Mouse (Mus musculus): Measurements from ENCODE around the gene Son. TPM values are rescaled to one million over a fixed set of nuclear protein-coding genes. Genes with fewer than 3 reads are reported as not detected.

The Son gene
- polyA plus RNA-seq, 1 experiment from 2014 or later: 149 TPM

- ATAC-seq (ENCODE audit: insufficient read depth) (no peak), DNase-seq (no peak)
- H3K4me2 ChIP-seq: no peak overlapping the region
- no peaks in the 10 kb centered on the region for H3K9me3 ChIP-seq (ENCODE audit: low read depth, low read length)
- H3K36me3 ChIP-seq (ENCODE audit: insufficient read depth): peaks cover 43% of the 10 kb centered on the region
- no peak overlapping the region for H3K27ac ChIP-seq (ENCODE audit: low read depth)
- H3K4me1 ChIP-seq (ENCODE audit: insufficient read depth): no peaks in the 10 kb centered on the region; the same call in 1 of the 2 replicates
- 74% methylated on average over 5 of the region's 5 CpGs for WGBS
- H3K4me3 ChIP-seq (ENCODE audit: low read depth, low read length): no peak overlapping the region
- no peak for TF ChIP-seq CTCF (IDR thresholded peaks at IDR 0.05; ENCODE audit: low read depth)
- H3K9ac ChIP-seq: no peak overlapping the region
- H3K27me3 ChIP-seq (ENCODE audit: insufficient read depth, low read length): no peaks in the 10 kb centered on the region
These were observed 39.1 kb downstream of the Son start for GRCm38 (mm10) chr16:91686369-91686768.

GRCm38 (mm10) chr16:91688023-91688618 is 40.8 kb downstream of the Son start:
- Histone ChIP-seq H3K9me3 (ENCODE audit: low read depth, low read length) (no peaks in the 10 kb centered on the region), H3K9ac (peak overlapping the region; percentile 85), H3K27ac (ENCODE audit: low read depth) (peak overlapping the region; percentile 74; the same call in 1 of the 2 replicates), H3K27me3 (ENCODE audit: insufficient read depth, low read length) (no peaks in the 10 kb centered on the region), H3K36me3 (ENCODE audit: insufficient read depth) (peaks cover 26% of the 10 kb centered on the region), H3K4me2 (peak overlapping the region; percentile 81), H3K4me3 (ENCODE audit: low read depth, low read length) (peak overlapping the region; percentile 89), H3K4me1 (ENCODE audit: insufficient read depth) (no peaks in the 10 kb centered on the region; the same call in 1 of the 2 replicates)
- ATAC-seq (ENCODE audit: insufficient read depth) (peak; percentile 74), DNase-seq (no peak)
- 1% methylated on average over 45 of the region's 51 CpGs for WGBS
- no peak for TF ChIP-seq CTCF (IDR thresholded peaks at IDR 0.05; ENCODE audit: low read depth)

GRCm38 (mm10) chr16:91688619-91689334 is 41.5 kb downstream of the Son start, which contains the start of gene Donson:
Gene Donson (minus strand): TSS chr16:91688770.
- Histone ChIP-seq H3K27ac (ENCODE audit: low read depth) (peak within 1 kb of the TSS; percentile 74), H3K4me2 (peak within 1 kb of the TSS; percentile 81), H3K27me3 (ENCODE audit: insufficient read depth, low read length) (no peaks in the 10 kb centered on the region), H3K36me3 (ENCODE audit: insufficient read depth) (peaks cover 23% of the 10 kb centered on the region), H3K9ac (peak within 1 kb of the TSS; percentile 85), H3K4me3 (ENCODE audit: low read depth, low read length) (peak within 1 kb of the TSS; percentile 89), H3K9me3 (ENCODE audit: low read depth, low read length) (no peaks in the 10 kb centered on the region), H3K4me1 (ENCODE audit: insufficient read depth) (no peaks in the 10 kb centered on the region; the same call in 1 of the 2 replicates)
- DNase-seq: peak; percentile 97
- no peak for TF ChIP-seq CTCF (IDR thresholded peaks at IDR 0.05; ENCODE audit: low read depth)
- ATAC-seq (ENCODE audit: insufficient read depth): peak; percentile 99
- under 1% methylated on average over 71 of the region's 71 CpGs for WGBS

- H3K9me3 ChIP-seq (ENCODE audit: low read depth, low read length): no peaks in the 10 kb centered on the region
- no peak for ATAC-seq (ENCODE audit: insufficient read depth)
- H3K9ac ChIP-seq: 0 out of 2 replicates have a peak overlapping the region, but pooled peaks have one; percentile 17
- H3K4me2 ChIP-seq: peak overlapping the region; percentile 81
- peak overlapping the region; percentile 89; the same call in 1 of the 2 replicates for H3K4me3 ChIP-seq (ENCODE audit: low read depth, low read length)
- WGBS: 36% methylated on average over 7 of the region's 7 CpGs
- no peaks in the 10 kb centered on the region; the same call in 1 of the 2 replicates for H3K4me1 ChIP-seq (ENCODE audit: insufficient read depth)
- no peak overlapping the region for H3K27ac ChIP-seq (ENCODE audit: low read depth)
- DNase-seq: no peak
- H3K36me3 ChIP-seq (ENCODE audit: insufficient read depth): peaks cover 16% of the 10 kb centered on the region; the same call in 1 of the 2 replicates
- no peaks in the 10 kb centered on the region for H3K27me3 ChIP-seq (ENCODE audit: insufficient read depth, low read length)
- TF ChIP-seq CTCF (IDR thresholded peaks at IDR 0.05; ENCODE audit: low read depth): no peak
These were observed 42.5 kb downstream of the Son start for GRCm38 (mm10) chr16:91689791-91690190.

- TF ChIP-seq CTCF (IDR thresholded peaks at IDR 0.05; ENCODE audit: low read depth): peak; percentile 93
- DNase-seq (peak; percentile 93), ATAC-seq (ENCODE audit: insufficient read depth) (peak; percentile 91)
- Histone ChIP-seq H3K9ac (no peak overlapping the region), H3K27me3 (ENCODE audit: insufficient read depth, low read length) (no peaks in the 10 kb centered on the region), H3K4me2 (no peak overlapping the region), H3K9me3 (ENCODE audit: low read depth, low read length) (no peaks in the 10 kb centered on the region), H3K27ac (ENCODE audit: low read depth) (no peak overlapping the region), H3K4me1 (ENCODE audit: insufficient read depth) (no peaks in the 10 kb centered on the region), H3K4me3 (ENCODE audit: low read depth, low read length) (no peak overlapping the region), H3K36me3 (ENCODE audit: insufficient read depth) (peaks cover 27% of the 10 kb centered on the region)
- 23% methylated on average over 14 of the region's 14 CpGs for WGBS
These were observed 47.3 kb downstream of the Son start for GRCm38 (mm10) chr16:91694455-91695084.

GRCm38 (mm10) chr16:91695108-91695755 is 47.9 kb downstream of the Son start:
- H3K27ac ChIP-seq (ENCODE audit: low read depth): no peak overlapping the region
- no peaks in the 10 kb centered on the region for H3K9me3 ChIP-seq (ENCODE audit: low read depth, low read length)
- H3K4me1 ChIP-seq (ENCODE audit: insufficient read depth): no peaks in the 10 kb centered on the region
- H3K27me3 ChIP-seq (ENCODE audit: insufficient read depth, low read length): no peaks in the 10 kb centered on the region
- 51% methylated on average over 8 of the region's 8 CpGs for WGBS
- H3K9ac ChIP-seq: no peak overlapping the region
- TF ChIP-seq CTCF (IDR thresholded peaks at IDR 0.05; ENCODE audit: low read depth): no peak
- no peak overlapping the region for H3K4me2 ChIP-seq
- H3K4me3 ChIP-seq (ENCODE audit: low read depth, low read length): no peak overlapping the region
- peaks cover 30% of the 10 kb centered on the region for H3K36me3 ChIP-seq (ENCODE audit: insufficient read depth)
- DNase-seq: peak; percentile 33
- ATAC-seq (ENCODE audit: insufficient read depth): no peak; the same call in 1 of the 2 replicates

Data from lung, embryonic 14.5 days (tissue).